11 mouse cellular contexts compared by ENCODE assay signal in genomic region chr6:67069219-67069762, GRCm38 (mm10). TPM values are rescaled to one million over a fixed set of nuclear protein-coding genes. Genes with fewer than 3 reads are reported as not detected.
A peak's percentile ranks its signal among the peaks of the same experiment; 100 is the strongest.
DNase-seq lines count a peak whose midpoint lies in the region; ATAC-seq lines count a peak whose summit lies in the region.
"Had no signal": no experiment of that assay in that cellular context is flagged by ENCODE, and none has a peak within 500 bp of the region (broad histone marks: within the 10 kb centered on the region; RNA-seq: fewer than 3 reads in every experiment).

No protein-coding gene starts in this region.

- H3K9me3 ChIP-seq in lung, embryonic 16.5 days (ENCODE audit: control insufficient read depth, low read length), result no peaks in the 10 kb centered on the region
- no peaks in the 10 kb centered on the region for H3K9me3 ChIP-seq in stomach, embryonic 15.5 days
- H3K9me3 ChIP-seq: forebrain, embryonic 15.5 days; hindbrain, embryonic 13.5 days had no signal

- peak overlapping the region; percentile 79 for H3K27ac ChIP-seq in lung, embryonic 16.5 days (ENCODE audit: low read length)
- peak overlapping the region; percentile 54; the same call in 1 of the 2 replicates for H3K27ac ChIP-seq in stomach, embryonic 15.5 days
- H3K27ac ChIP-seq: forebrain, embryonic 15.5 days; hindbrain, embryonic 13.5 days had no signal

- 51% methylated on average over 8 of the region's 8 CpGs for WGBS in lung, embryonic 16.5 days
- WGBS in stomach, embryonic 15.5 days, result 62% methylated on average over 8 of the region's 8 CpGs

- H3K4me1 ChIP-seq in lung, embryonic 16.5 days (replicated peaks; ENCODE audit: control insufficient read depth, insufficient read depth, low read length), result peaks cover 21% of the 10 kb centered on the region
- H3K4me1 ChIP-seq in stomach, embryonic 15.5 days, result peaks cover 7% of the 10 kb centered on the region
- H3K4me1 ChIP-seq: hindbrain, embryonic 13.5 days had no signal

- no peak overlapping the region for H3K4me3 ChIP-seq in lung, embryonic 16.5 days (ENCODE audit: low read length)
- no peak overlapping the region for H3K4me3 ChIP-seq in stomach, embryonic 15.5 days (replicated peaks)
- H3K4me3 ChIP-seq: forebrain, embryonic 15.5 days; hindbrain, embryonic 13.5 days had no signal

- ATAC-seq in lung, embryonic 16.5 days (ENCODE audit: low read depth), result peak; percentile 68; the same call in 1 of the 2 replicates
- ATAC-seq in stomach, embryonic 15.5 days (ENCODE audit: insufficient read depth, low FRiP score, low read depth), result no peak

- peak overlapping the region; percentile 38 for H3K4me2 ChIP-seq in lung, embryonic 16.5 days (ENCODE audit: low read depth, low read length)
- H3K4me2 ChIP-seq in stomach, embryonic 15.5 days, result peak overlapping the region; percentile 37
- H3K4me2 ChIP-seq: forebrain, embryonic 15.5 days; hindbrain, embryonic 13.5 days had no signal

- no peaks in the 10 kb centered on the region for H3K27me3 ChIP-seq in lung, embryonic 16.5 days (ENCODE audit: control insufficient read depth, insufficient read depth, low read depth, low read length)
- H3K27me3 ChIP-seq in stomach, embryonic 15.5 days (replicated peaks), result no peaks in the 10 kb centered on the region
- H3K27me3 ChIP-seq: forebrain, embryonic 15.5 days; hindbrain, embryonic 13.5 days had no signal

- DNase-seq in gastrocnemius, adult 18-20 months (ENCODE audit: low spot score), result peak; percentile 23
- DNase-seq in gastrocnemius, postnatal 25 days, result no peak
- peak; percentile 25 for DNase-seq in thymus, postnatal 0 days (ENCODE audit: low spot score)
- no peak for DNase-seq in thymus, postnatal 14 days
- no peak for DNase-seq in T-cell, adult 2 months (ENCODE audit: low spot score)
- no peak for DNase-seq in cerebellum, adult 9-11 months
- DNase-seq: layer of hippocampus, postnatal 36 days had no signal

- no peaks in the 10 kb centered on the region for H3K36me3 ChIP-seq in lung, embryonic 16.5 days (ENCODE audit: control insufficient read depth, insufficient read depth, low read length)
- no peaks in the 10 kb centered on the region for H3K36me3 ChIP-seq in stomach, embryonic 15.5 days
- H3K36me3 ChIP-seq: forebrain, embryonic 15.5 days; hindbrain, embryonic 13.5 days had no signal

- no peak overlapping the region; the same call in 1 of the 2 replicates for H3K9ac ChIP-seq in lung, embryonic 16.5 days (ENCODE audit: low read length)
- H3K9ac ChIP-seq in stomach, embryonic 15.5 days, result no peak overlapping the region
- H3K9ac ChIP-seq: forebrain, embryonic 15.5 days; hindbrain, embryonic 13.5 days had no signal

RNA-seq across cellular contexts. Expression of gene Gadd45a, which starts 32.0 kb away (rescaled TPM):
- total RNA-seq in gastrocnemius, adult 18-20 months (2021), result 10 to 100 TPM; 25.4 to 43.2 TPM
- 10 to 100 TPM; 32.5 to 36.8 TPM for total RNA-seq in gastrocnemius, postnatal 25 days (2021)
- polyA plus RNA-seq in thymus, postnatal 0 days (2015; fragmentation: Nextera tagmentation; extraction: Ambion mirVana), result 32.5 and 35.3 TPM in 2 replicates
- polyA plus RNA-seq in lung, embryonic 16.5 days (2015; fragmentation: Nextera tagmentation; extraction: Ambion mirVana), result 14.5 and 17.7 TPM in 2 replicates
- 26.7 and 31.5 TPM in 2 replicates for polyA plus RNA-seq in stomach, embryonic 15.5 days (2015; fragmentation: Nextera tagmentation; extraction: Ambion mirVana)

Comparison
In these comparisons a context has a peak if more than half of its experiments do, and no peak if none do; other contexts are left out.
1. DNase-seq: peak in gastrocnemius, adult 18-20 months (single experiment) and thymus, postnatal 0 days (single experiment); none in gastrocnemius, postnatal 25 days (single experiment), thymus, postnatal 14 days (single experiment), T-cell, adult 2 months (single experiment) and cerebellum, adult 9-11 months (single experiment).